13 mouse cellular contexts compared by ENCODE assay signal in the genomic region with DNA sequence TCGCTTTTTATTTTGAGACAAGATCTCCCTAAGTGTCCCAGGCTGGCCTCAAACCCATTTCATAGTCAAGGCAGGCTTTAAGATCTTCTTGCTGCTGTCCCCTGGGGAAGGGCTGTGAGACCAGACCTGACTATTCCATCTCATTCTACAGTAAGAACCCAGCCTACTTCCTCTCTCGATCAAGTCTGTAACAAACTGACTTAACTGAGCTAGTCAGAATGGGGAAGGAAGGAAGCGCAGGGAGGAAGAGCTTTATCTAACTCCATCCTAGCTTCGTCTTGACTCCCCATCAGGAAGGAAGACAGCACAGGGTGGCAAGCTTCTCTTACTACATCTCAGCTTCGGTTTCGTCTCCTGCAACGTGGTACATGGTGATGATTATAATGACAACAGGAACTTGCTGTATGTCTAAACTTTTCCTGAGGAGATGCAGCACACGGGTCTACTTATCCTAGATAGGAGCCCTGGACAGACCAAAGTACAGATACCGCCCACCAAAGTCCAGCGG. TPM values are rescaled to one million over a fixed set of nuclear protein-coding genes. Genes with fewer than 3 reads are reported as not detected.
A peak's percentile ranks its signal among the peaks of the same experiment; 100 is the strongest.
DNase-seq lines count a peak whose midpoint lies in the region; ATAC-seq and TF ChIP-seq lines count a peak whose summit lies in the region.
"Had no signal": no experiment of that assay in that cellular context is flagged by ENCODE, and none has a peak within 500 bp of the region (broad histone marks: within the 10 kb centered on the region; RNA-seq: fewer than 3 reads in every experiment).

No protein-coding gene starts in this region.

- no peak overlapping the region for H3K4me2 ChIP-seq in midbrain, embryonic 11.5 days
- no peak overlapping the region for H3K4me2 ChIP-seq in midbrain, postnatal 0 days (ENCODE audit: low read depth, low read length, poor library complexity, severe bottlenecking)
- H3K4me2 ChIP-seq in forebrain, embryonic 16.5 days (ENCODE audit: low read length): no peak overlapping the region
- H3K4me2 ChIP-seq: midbrain, embryonic 13.5 days had no signal

- H3K4me3 ChIP-seq in midbrain, embryonic 11.5 days (ENCODE audit: low read depth, low read length): no peak overlapping the region
- no peak overlapping the region for H3K4me3 ChIP-seq in midbrain, postnatal 0 days (ENCODE audit: low read depth, low read length)
- no peak overlapping the region for H3K4me3 ChIP-seq in forebrain, embryonic 16.5 days (replicated peaks; ENCODE audit: low read length)
- H3K4me3 ChIP-seq: forebrain, embryonic 10.5 days; midbrain, embryonic 13.5 days had no signal

- no peaks in the 10 kb centered on the region for H3K27me3 ChIP-seq in midbrain, embryonic 11.5 days (ENCODE audit: control insufficient read depth, insufficient read depth, low read length)
- H3K27me3 ChIP-seq in midbrain, postnatal 0 days (ENCODE audit: insufficient read depth, low read length): no peaks in the 10 kb centered on the region
- H3K27me3 ChIP-seq in forebrain, embryonic 16.5 days (replicated peaks; ENCODE audit: control insufficient read depth, insufficient read depth, low read length): no peaks in the 10 kb centered on the region

- TF ChIP-seq CTCF in midbrain, postnatal 0 days (IDR thresholded peaks at IDR 0.05): no peak

- DNase-seq in midbrain, embryonic 11.5 days (ENCODE audit: low spot score, missing footprints): peak; percentile 80
- no peak for DNase-seq in midbrain, postnatal 0 days (ENCODE audit: low spot score)
- DNase-seq in right cerebral cortex, postnatal 36 days (ENCODE audit: low spot score in 2 of 2): no peak
- DNase-seq in adrenal gland, postnatal 10 days: no peak
- DNase-seq: cerebellum, adult 11 months; heart, postnatal 14 days; kidney, adult 8-10 months; thymus, postnatal 4 days had no signal

- H3K4me1 ChIP-seq in midbrain, embryonic 11.5 days (ENCODE audit: control insufficient read depth, insufficient read depth, low read length): peaks cover 8% of the 10 kb centered on the region
- 0 out of 2 replicates have a peak, but pooled peaks cover 7% of the 10 kb centered on the region for H3K4me1 ChIP-seq in midbrain, postnatal 0 days (ENCODE audit: insufficient read depth, low read length)
- H3K4me1 ChIP-seq in forebrain, embryonic 16.5 days (replicated peaks; ENCODE audit: control insufficient read depth, insufficient read depth, low read length): peaks cover 7% of the 10 kb centered on the region

- no peaks in the 10 kb centered on the region for H3K9me3 ChIP-seq in midbrain, embryonic 11.5 days (ENCODE audit: control insufficient read depth, low read length)
- H3K9me3 ChIP-seq in midbrain, postnatal 0 days (ENCODE audit: low read length): no peaks in the 10 kb centered on the region
- H3K9me3 ChIP-seq in forebrain, embryonic 16.5 days (ENCODE audit: control insufficient read depth, low read length): no peaks in the 10 kb centered on the region
- H3K9me3 ChIP-seq: forebrain, embryonic 10.5 days; midbrain, embryonic 13.5 days had no signal

- no peaks in the 10 kb centered on the region for H3K36me3 ChIP-seq in midbrain, embryonic 11.5 days (ENCODE audit: control insufficient read depth, insufficient read depth, low read length)
- no peaks in the 10 kb centered on the region for H3K36me3 ChIP-seq in midbrain, postnatal 0 days (ENCODE audit: insufficient read depth, low read length)
- no peaks in the 10 kb centered on the region for H3K36me3 ChIP-seq in forebrain, embryonic 16.5 days (ENCODE audit: control insufficient read depth, insufficient read depth)
- H3K36me3 ChIP-seq: forebrain, embryonic 10.5 days; midbrain, embryonic 13.5 days had no signal

- 85% methylated on average over 10 of the region's 10 CpGs for WGBS in midbrain, embryonic 11.5 days
- WGBS in midbrain, postnatal 0 days: 84% methylated on average over 10 of the region's 10 CpGs
- WGBS in forebrain, embryonic 16.5 days: 89% methylated on average over 10 of the region's 10 CpGs

- H3K9ac ChIP-seq in midbrain, embryonic 11.5 days (ENCODE audit: low read length): no peak overlapping the region
- H3K9ac ChIP-seq in midbrain, postnatal 0 days (replicated peaks; ENCODE audit: low read length, poor library complexity, severe bottlenecking): no peak overlapping the region
- H3K9ac ChIP-seq in forebrain, embryonic 16.5 days (replicated peaks; ENCODE audit: low read depth, low read length): no peak overlapping the region
- H3K9ac ChIP-seq: midbrain, embryonic 13.5 days had no signal

- H3K27ac ChIP-seq in midbrain, embryonic 11.5 days (ENCODE audit: low read depth, low read length): no peak overlapping the region
- no peak overlapping the region for H3K27ac ChIP-seq in midbrain, postnatal 0 days (ENCODE audit: low read depth, low read length)
- H3K27ac ChIP-seq in forebrain, embryonic 16.5 days (ENCODE audit: low read length): no peak overlapping the region
- H3K27ac ChIP-seq: forebrain, embryonic 10.5 days; midbrain, embryonic 13.5 days had no signal

- ATAC-seq in midbrain, embryonic 11.5 days (ENCODE audit: low FRiP score): no peak
- no peak for ATAC-seq in midbrain, postnatal 0 days (ENCODE audit: low FRiP score)
- peak; percentile 54 for ATAC-seq in granulocyte monocyte progenitor cell, adult 5-6 weeks (replicated peaks; ENCODE audit: poor library complexity, severe bottlenecking)
- peak; percentile 52 for ATAC-seq in megakaryocyte, adult 5-6 weeks (ENCODE audit: poor library complexity, severe bottlenecking)
- ATAC-seq in forebrain, embryonic 16.5 days: no peak
- ATAC-seq: midbrain, embryonic 13.5 days had no signal

RNA-seq across cellular contexts. Expression of a gene that starts 4.8 kb away (rescaled TPM):
- 7.6 and 9.7 TPM in 2 replicates for polyA plus RNA-seq in midbrain, embryonic 11.5 days (2014; fragmentation: Nextera tagmentation; extraction: Ambion mirVana)
- 43.8 and 48.3 TPM in 2 replicates for total RNA-seq in midbrain, postnatal 0 days (2014; rRNA removed)
- 15.2 and 15.5 TPM in 2 replicates for polyA plus RNA-seq in midbrain, postnatal 0 days (2015; fragmentation: Nextera tagmentation; extraction: Ambion mirVana)
- total RNA-seq in granulocyte monocyte progenitor cell, adult 5-6 weeks (2014; fragmentation: Nextera tagmentation): 47.1 and 50.0 TPM in 2 replicates
- total RNA-seq in granulocyte monocyte progenitor cell, adult 5-6 weeks (2017): 36.0 and 36.1 TPM in 2 replicates
- 21.0 and 25.0 TPM in 2 replicates for total RNA-seq in megakaryocyte, adult 5-6 weeks (2015)
- total RNA-seq in megakaryocyte, adult 5-6 weeks (2017): 33.5 and 33.6 TPM in 2 replicates
- polyA plus RNA-seq in forebrain, embryonic 16.5 days (2015; fragmentation: Nextera tagmentation; extraction: Ambion mirVana): 15.6 and 16.4 TPM in 2 replicates
- total RNA-seq in adrenal gland, postnatal 10 days (2021): 10 to 100 TPM; 54.9 to 59.2 TPM

RNA-seq across cellular contexts. Expression of a gene that starts 9.9 kb away (rescaled TPM):
- 12.2 and 12.7 TPM in 2 replicates for polyA plus RNA-seq in midbrain, embryonic 11.5 days (2014; fragmentation: Nextera tagmentation; extraction: Ambion mirVana)
- 6.9 and 10.0 TPM in 2 replicates for total RNA-seq in midbrain, postnatal 0 days (2014; rRNA removed)
- polyA plus RNA-seq in midbrain, postnatal 0 days (2015; fragmentation: Nextera tagmentation; extraction: Ambion mirVana): 7.1 and 8.2 TPM in 2 replicates
- 22.0 and 23.1 TPM in 2 replicates for total RNA-seq in granulocyte monocyte progenitor cell, adult 5-6 weeks (2014; fragmentation: Nextera tagmentation)
- 7.0 and 12.3 TPM in 2 replicates for total RNA-seq in granulocyte monocyte progenitor cell, adult 5-6 weeks (2017)
- total RNA-seq in megakaryocyte, adult 5-6 weeks (2015): 16.6 and 17.8 TPM in 2 replicates
- 7.4 and 7.7 TPM in 2 replicates for total RNA-seq in megakaryocyte, adult 5-6 weeks (2017)
- 8.9 and 9.6 TPM in 2 replicates for polyA plus RNA-seq in forebrain, embryonic 16.5 days (2015; fragmentation: Nextera tagmentation; extraction: Ambion mirVana)
- 10 to 100 TPM; 14.2 to 15.5 TPM for total RNA-seq in adrenal gland, postnatal 10 days (2021)

Comparison
In these comparisons a context has a peak if more than half of its experiments do, and no peak if none do; other contexts are left out.
1. ATAC-seq: peak in granulocyte monocyte progenitor cell, adult 5-6 weeks (single experiment) and megakaryocyte, adult 5-6 weeks (single experiment); none in midbrain, embryonic 11.5 days (single experiment), midbrain, postnatal 0 days (single experiment) and forebrain, embryonic 16.5 days (single experiment).